Mouse (Mus musculus): ENCODE results near the gene Aup1.

The Aup1 gene

GRCm38 (mm10) chr6:83092416-83093127 is 38.3 kb downstream of the Aup1 start:
- no peak for DNase-seq (ENCODE audit: low read depth, low spot score)
- H3K27me3 ChIP-seq (ENCODE audit: control insufficient read depth, insufficient read depth, low read length, poor library complexity, severe bottlenecking) = peaks cover 2% of the 10 kb centered on the region; the same call in 1 of the 2 replicates
- no peaks in the 10 kb centered on the region for H3K36me3 ChIP-seq (ENCODE audit: control insufficient read depth, insufficient read depth, low read length, poor library complexity, severe bottlenecking)

- DNase-seq (ENCODE audit: low read depth, low spot score) = no peak
- 0 out of 2 replicates have a peak, but pooled peaks cover 2% of the 10 kb centered on the region for H3K27me3 ChIP-seq (ENCODE audit: control insufficient read depth, insufficient read depth, low read length, poor library complexity, severe bottlenecking)
- no peaks in the 10 kb centered on the region for H3K36me3 ChIP-seq (ENCODE audit: control insufficient read depth, insufficient read depth, low read length, poor library complexity, severe bottlenecking)
Measured at GRCm38 (mm10) chr6:83095968-83096367, 41.6 kb downstream of the Aup1 start.

GRCm38 (mm10) chr6:83098411-83098810 is 44.1 kb downstream of the Aup1 start:
- DNase-seq (ENCODE audit: low read depth, low spot score) = no peak
- no peaks in the 10 kb centered on the region for H3K36me3 ChIP-seq (ENCODE audit: control insufficient read depth, insufficient read depth, low read length, poor library complexity, severe bottlenecking)
- 0 out of 2 replicates have a peak, but pooled peaks cover 2% of the 10 kb centered on the region for H3K27me3 ChIP-seq (ENCODE audit: control insufficient read depth, insufficient read depth, low read length, poor library complexity, severe bottlenecking)

GRCm38 (mm10) chr6:83101316-83101687 is 47.0 kb downstream of the Aup1 start, which contains the start of the genes Ccdc142 and Gm42688:
Ccdc142 (plus strand) TSS chr6:83101601.
Gm42688 (plus strand) TSS chr6:83101617.
- DNase-seq (ENCODE audit: low read depth, low spot score) = peak; percentile 92
- Histone ChIP-seq H3K36me3 (ENCODE audit: control insufficient read depth, insufficient read depth, low read length, poor library complexity, severe bottlenecking) (no peaks in the 10 kb centered on the region), H3K27me3 (ENCODE audit: control insufficient read depth, insufficient read depth, low read length, poor library complexity, severe bottlenecking) (no peaks in the 10 kb centered on the region)

- H3K36me3 ChIP-seq (ENCODE audit: control insufficient read depth, insufficient read depth, low read length, poor library complexity, severe bottlenecking) = no peaks in the 10 kb centered on the region
- peak; percentile 77 for DNase-seq (ENCODE audit: low read depth, low spot score)
Measured at GRCm38 (mm10) chr6:83101688-83102556, 47.6 kb downstream of the Aup1 start.

GRCm38 (mm10) chr6:83103130-83103650 is 48.9 kb downstream of the Aup1 start:
- Histone ChIP-seq H3K27me3 (ENCODE audit: control insufficient read depth, insufficient read depth, low read length, poor library complexity, severe bottlenecking) (no peaks in the 10 kb centered on the region), H3K36me3 (ENCODE audit: control insufficient read depth, insufficient read depth, low read length, poor library complexity, severe bottlenecking) (peaks cover 3% of the 10 kb centered on the region; the same call in 1 of the 2 replicates)
- DNase-seq (ENCODE audit: low read depth, low spot score) = no peak

More at GRCm38 (mm10) chr6:83101688-83102556, 47.6 kb downstream of the Aup1 start:
- no peaks in the 10 kb centered on the region for H3K27me3 ChIP-seq (ENCODE audit: control insufficient read depth, insufficient read depth, low read length, poor library complexity, severe bottlenecking)

GRCm38 (mm10) chr6:83104158-83104557 is 49.8 kb downstream of the Aup1 start:
- DNase-seq (ENCODE audit: low read depth, low spot score) = no peak
- Histone ChIP-seq H3K36me3 (ENCODE audit: control insufficient read depth, insufficient read depth, low read length, poor library complexity, severe bottlenecking) (peaks cover 3% of the 10 kb centered on the region; the same call in 1 of the 2 replicates), H3K27me3 (ENCODE audit: control insufficient read depth, insufficient read depth, low read length, poor library complexity, severe bottlenecking) (no peaks in the 10 kb centered on the region)

All from splenic B cell, adult 2 months (primary cell).